Mouse (Mus musculus) ES-E14 (cell line): ENCODE measurements around the gene Brip1. TPM values are rescaled to one million over a fixed set of nuclear protein-coding genes. Genes with fewer than 3 reads are reported as not detected.

ENCODE experiments used
- DNase-seq: peaks from one replicate; pipeline ENCODE4 v3.0.0-alpha.2; 2013; ENCODE audit warnings: low read depth, low spot score
- H3K27ac ChIP-seq: 2 replicates; pipeline ENCODE4 v1.5.1; 2012; ENCODE audit warnings: low read depth, mild to moderate bottlenecking, low read length, moderate library complexity, mixed read lengths; ENCODE audit not compliant: poor library complexity, insufficient read depth, severe bottlenecking
- H3K36me3 ChIP-seq: 2 replicates; pipeline ENCODE4 v1.6.1; 2012; ENCODE audit warnings: mild to moderate bottlenecking, low read length, moderate library complexity, mixed read lengths; ENCODE audit not compliant: control insufficient read depth, poor library complexity, insufficient read depth, severe bottlenecking
- H3K4me1 ChIP-seq, 2 experiments: fragments of 150-350 bp in 1 of 2; sonication (generic) in 1 of 2; 2 replicates each; pipeline ENCODE4 v1.6.1; 2012; ENCODE audit warnings: low read length in 2 of 2, mild to moderate bottlenecking in 1 of 2, mixed read lengths in 1 of 2; ENCODE audit not compliant: control insufficient read depth in 2 of 2, insufficient read depth in 2 of 2, poor library complexity in 1 of 2
- H3K4me3 ChIP-seq, 2 experiments: fragments of 150-350 bp in 1 of 2; sonication (generic) in 1 of 2; 2 replicates each; pipeline ENCODE4 v1.5.1; 2012; ENCODE audit warnings: low read length in 2 of 2, low read depth in 1 of 2, mild to moderate bottlenecking in 1 of 2, mixed read lengths in 1 of 2; ENCODE audit not compliant: insufficient read depth in 1 of 2, poor library complexity in 1 of 2, severe bottlenecking in 1 of 2
- H3K9ac ChIP-seq: 2 replicates; pipeline ENCODE4 v1.6.1; 2012; ENCODE audit warnings: low read depth, mild to moderate bottlenecking, low read length, mixed read lengths; ENCODE audit not compliant: poor library complexity, insufficient read depth, severe bottlenecking
- H3K9me3 ChIP-seq: fragments of 150-350 bp; sonication (generic); 2 replicates; pipeline ENCODE4 v1.6.1; 2012; ENCODE audit warnings: low read depth, mild to moderate bottlenecking, low read length; ENCODE audit not compliant: control insufficient read depth, insufficient read depth
- CHD2 ChIP-seq: IDR thresholded peaks from 2 replicates; pipeline ENCODE4 v1.6.1; 2014; ENCODE audit warnings: mild to moderate bottlenecking, low read depth, low read length, inconsistent platforms
- HCFC1 ChIP-seq: IDR thresholded peaks from 2 replicates; pipeline ENCODE4 v1.6.1; 2012; ENCODE audit warnings: low read length, inconsistent platforms, borderline replicate concordance; ENCODE audit not compliant: insufficient read depth
- MAFK ChIP-seq: IDR thresholded peaks from 2 replicates; pipeline ENCODE4 v1.6.1; 2014; ENCODE audit warnings: mild to moderate bottlenecking, low read depth, low read length, inconsistent platforms; ENCODE audit not compliant: insufficient read depth
- ZC3H11A ChIP-seq: IDR thresholded peaks from 2 replicates; pipeline ENCODE4 v1.6.1; 2012; ENCODE audit warnings: low read depth, mild to moderate bottlenecking, inconsistent platforms, low read length, borderline replicate concordance
- ZNF384 ChIP-seq: IDR thresholded peaks from 2 replicates; pipeline ENCODE4 v1.6.1; 2012; ENCODE audit warnings: low read depth, low read length, inconsistent platforms
- in situ Hi-C, 2 experiments: fragments of 600-800 bp; cut with MboI; formaldehyde crosslinking; loops; one replicate each; pipeline ENCODE4 v1.15.1; 2025; ENCODE audit warnings: low sequenced_read_pairs in 2 of 2, inconsistent platforms in 1 of 2; ENCODE audit not compliant: unreplicated experiment in 2 of 2
- total RNA-seq: library from RNA; depleted of rRNA; stranded (reverse); fragments of 300-350 nt; gene quantifications from 2 replicates; pipeline ENCODE4 v1.2.3, GENCODE M21; 2012

Brip1 gene
- total RNA-seq, 1 experiment = 10.3 TPM

- H3K9ac ChIP-seq = no peak overlapping the region
- no peak overlapping the region for H3K27ac ChIP-seq
- no peak for DNase-seq
- H3K4me1 ChIP-seq = no peaks in the 10 kb centered on the region
- H3K9me3 ChIP-seq = no peaks in the 10 kb centered on the region
- in situ Hi-C loops = no loop called here
- no peaks in the 10 kb centered on the region for H3K36me3 ChIP-seq
- no peak overlapping the region for H3K4me3 ChIP-seq
- TF ChIP-seq MAFK (no peak), HCFC1 (no peak), ZC3H11A (no peak), ZNF384 (no peak), CHD2 (no peak)
Observed at GRCm38 (mm10) chr11:86101191-86101590, 99.8 kb downstream of the Brip1 start.

GRCm38 (mm10) chr11:86099341-86099740, 101.7 kb downstream of the Brip1 start:
- in situ Hi-C loops = no loop called here
- DNase-seq = no peak
- H3K27ac ChIP-seq = no peak overlapping the region
- no peak overlapping the region for H3K4me3 ChIP-seq
- H3K4me1 ChIP-seq = no peaks in the 10 kb centered on the region
- no peaks in the 10 kb centered on the region for H3K36me3 ChIP-seq
- H3K9me3 ChIP-seq = no peaks in the 10 kb centered on the region
- no peak for TF ChIP-seq ZNF384
- no peak for TF ChIP-seq HCFC1
- no peak for TF ChIP-seq CHD2
- TF ChIP-seq ZC3H11A = no peak
- TF ChIP-seq MAFK = no peak
- no peak overlapping the region for H3K9ac ChIP-seq

GRCm38 (mm10) chr11:86088815-86089214, 112.2 kb downstream of the Brip1 start:
- DNase-seq = no peak
- in situ Hi-C loops = no loop called here
- Histone ChIP-seq H3K27ac (no peak overlapping the region), H3K9me3 (no peaks in the 10 kb centered on the region), H3K36me3 (no peaks in the 10 kb centered on the region), H3K4me3 (no peak overlapping the region), H3K9ac (no peak overlapping the region), H3K4me1 (no peaks in the 10 kb centered on the region)
- TF ChIP-seq MAFK (no peak), ZC3H11A (no peak), ZNF384 (no peak), HCFC1 (no peak), CHD2 (no peak)

GRCm38 (mm10) chr11:86084522-86084921, 116.5 kb downstream of the Brip1 start:
- in situ Hi-C loops = no loop called here
- TF ChIP-seq CHD2 (no peak), ZC3H11A (no peak), HCFC1 (no peak), MAFK (no peak), ZNF384 (no peak)
- H3K27ac ChIP-seq = no peak overlapping the region

GRCm38 (mm10) chr11:86078025-86078424, 123.0 kb downstream of the Brip1 start:
- TF ChIP-seq ZC3H11A (no peak), CHD2 (no peak), HCFC1 (no peak), ZNF384 (no peak), MAFK (no peak)
- Histone ChIP-seq H3K36me3 (no peaks in the 10 kb centered on the region), H3K9me3 (no peaks in the 10 kb centered on the region), H3K27ac (no peak overlapping the region), H3K4me1 (no peaks in the 10 kb centered on the region), H3K9ac (no peak overlapping the region), H3K4me3 (no peak overlapping the region)
- in situ Hi-C loops = no loop called here
- no peak for DNase-seq

More at GRCm38 (mm10) chr11:86084522-86084921, 116.5 kb downstream of the Brip1 start:
- H3K36me3 ChIP-seq = no peaks in the 10 kb centered on the region
- no peak overlapping the region for H3K9ac ChIP-seq
- DNase-seq = no peak
- H3K4me1 ChIP-seq = no peaks in the 10 kb centered on the region
- no peaks in the 10 kb centered on the region for H3K9me3 ChIP-seq
- no peak overlapping the region for H3K4me3 ChIP-seq
